Mouse (Mus musculus): ENCODE measurements at regions not wholly inside any gene's neighbourhood (a gene's known extent, or its start where the extent isn't known, plus 50 kb on each side); places are given as distances from the start of the nearest gene placed in this dataset.

DNA sequence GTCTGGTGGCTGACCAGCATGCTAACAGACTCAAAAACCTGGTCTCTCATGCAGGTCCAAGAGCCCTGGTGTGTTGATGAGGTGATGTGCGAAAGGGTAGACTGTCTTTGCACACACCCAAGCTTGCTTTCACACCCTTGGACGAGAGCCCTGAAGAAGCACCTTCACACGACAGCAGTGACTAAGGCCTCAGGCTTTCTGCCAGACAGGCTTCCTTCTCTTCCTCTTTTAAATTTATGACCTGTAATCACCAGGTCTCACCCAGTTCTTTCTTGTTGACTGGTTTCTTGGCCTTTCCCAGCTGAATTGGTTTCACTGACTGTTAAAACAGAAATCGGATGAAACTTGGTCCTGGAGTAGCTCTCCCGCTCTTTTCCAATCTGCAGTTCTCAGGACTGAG lies 210.5 kb upstream of the Egln3 start:
- Histone ChIP-seq H3K9me3 (ENCODE audit: control insufficient read depth, low read length) (no peaks in the 10 kb centered on the region), H3K27me3 (ENCODE audit: control insufficient read depth, insufficient read depth, low read length) (no peaks in the 10 kb centered on the region), H3K27ac (no peak overlapping the region), H3K4me2 (ENCODE audit: low read depth) (no peak overlapping the region), H3K36me3 (replicated peaks; ENCODE audit: control insufficient read depth, insufficient read depth, low read depth) (no peaks in the 10 kb centered on the region), H3K4me1 (replicated peaks; ENCODE audit: control insufficient read depth in 2 of 2, insufficient read depth in 2 of 2, low read length in 1 of 2) (no peaks in the 10 kb centered on the region), H3K9ac (replicated peaks) (no peak overlapping the region), H3K4me3 (ENCODE audit: insufficient read depth in 1 of 2, low read depth in 2 of 2, low read length in 2 of 2) (no peak overlapping the region)
- TF ChIP-seq CTCF (IDR thresholded peaks at IDR 0.05; ENCODE audit: low read depth) (no peak), EP300 (IDR thresholded peaks at IDR 0.05; ENCODE audit: low read depth) (no peak)
- DNase-seq (ENCODE audit: low read depth in 3 of 3, low spot score in 3 of 3) (no peak), ATAC-seq (ENCODE audit: insufficient read depth) (no peak)
- WGBS (ENCODE audit: insufficient replicate concordance): 52% methylated on average over 5 of the region's 5 CpGs

DNA sequence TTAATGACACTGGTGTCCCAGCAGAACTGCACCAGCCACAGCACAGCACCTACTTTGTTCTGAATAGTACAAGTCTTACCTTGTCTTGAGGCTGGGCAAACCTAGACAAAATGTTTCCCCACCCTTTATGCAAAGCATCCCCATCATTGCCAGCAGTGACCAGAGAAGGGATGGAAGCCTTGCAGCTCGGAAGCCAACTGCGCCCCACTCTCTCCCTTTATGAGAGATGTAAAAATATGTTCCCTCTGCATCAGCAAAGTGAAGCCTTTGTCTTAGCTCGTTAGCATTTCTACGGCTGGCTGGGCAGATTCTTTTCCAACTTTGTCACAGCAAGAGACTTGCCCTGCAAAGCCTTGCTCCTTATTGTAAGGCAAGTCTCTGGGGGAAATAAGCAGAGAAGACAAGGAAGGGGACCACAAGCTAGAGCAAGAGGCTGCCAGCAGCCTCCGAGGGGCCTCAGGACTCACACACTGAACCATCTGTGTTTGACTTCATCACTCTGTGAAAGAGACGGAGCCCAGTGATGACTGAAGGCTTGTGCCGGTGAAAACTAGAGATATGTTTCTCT lies 206.5 kb upstream of the Egln3 start:
- WGBS (ENCODE audit: insufficient replicate concordance): 68% methylated on average over 7 of the region's 7 CpGs
- H3K27me3 ChIP-seq (ENCODE audit: control insufficient read depth, insufficient read depth, low read length): no peaks in the 10 kb centered on the region
- no peak for DNase-seq (ENCODE audit: low read depth in 3 of 3, low spot score in 3 of 3)
- H3K9ac ChIP-seq (replicated peaks): no peak overlapping the region
- ATAC-seq (ENCODE audit: insufficient read depth): no peak
- no peaks in the 10 kb centered on the region for H3K4me1 ChIP-seq (replicated peaks; ENCODE audit: control insufficient read depth in 2 of 2, insufficient read depth in 2 of 2, low read length in 1 of 2)
- H3K4me3 ChIP-seq (ENCODE audit: insufficient read depth in 1 of 2, low read depth in 2 of 2, low read length in 2 of 2): no peak overlapping the region
- TF ChIP-seq EP300 (IDR thresholded peaks at IDR 0.05; ENCODE audit: low read depth) (no peak), CTCF (IDR thresholded peaks at IDR 0.05; ENCODE audit: low read depth) (no peak)
- no peak overlapping the region for H3K27ac ChIP-seq
- H3K4me2 ChIP-seq (ENCODE audit: low read depth): no peak overlapping the region
- no peaks in the 10 kb centered on the region for H3K36me3 ChIP-seq (replicated peaks; ENCODE audit: control insufficient read depth, insufficient read depth, low read depth)
- H3K9me3 ChIP-seq (ENCODE audit: control insufficient read depth, low read length): no peaks in the 10 kb centered on the region

DNA sequence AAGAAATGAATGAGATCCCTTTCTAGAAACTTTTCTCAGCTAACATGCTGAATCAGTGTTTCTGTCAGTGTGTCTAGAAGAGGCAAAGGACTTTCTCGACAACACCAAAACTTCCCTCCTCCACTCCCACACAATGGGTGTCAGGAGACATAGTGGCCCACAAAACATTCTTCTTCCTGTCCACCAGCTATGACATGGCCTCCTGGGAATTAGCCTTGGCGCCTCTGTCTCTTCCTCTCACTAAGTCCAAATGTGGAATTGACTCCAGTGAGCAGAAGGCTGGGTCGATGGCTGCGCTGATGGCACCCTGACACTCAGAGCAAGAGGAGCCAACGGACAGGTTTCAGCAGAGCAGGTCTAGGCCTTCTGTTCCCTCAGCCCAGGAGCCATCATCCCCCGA lies 205.2 kb upstream of the Egln3 start:
- Histone ChIP-seq H3K9ac (replicated peaks) (no peak overlapping the region), H3K27ac (no peak overlapping the region), H3K36me3 (replicated peaks; ENCODE audit: control insufficient read depth, insufficient read depth, low read depth) (no peaks in the 10 kb centered on the region), H3K9me3 (ENCODE audit: control insufficient read depth, low read length) (no peaks in the 10 kb centered on the region), H3K4me1 (replicated peaks; ENCODE audit: control insufficient read depth in 2 of 2, insufficient read depth in 2 of 2, low read length in 1 of 2) (no peaks in the 10 kb centered on the region), H3K4me3 (ENCODE audit: insufficient read depth in 1 of 2, low read depth in 2 of 2, low read length in 2 of 2) (no peak overlapping the region), H3K27me3 (ENCODE audit: control insufficient read depth, insufficient read depth, low read length) (no peaks in the 10 kb centered on the region), H3K4me2 (ENCODE audit: low read depth) (no peak overlapping the region)
- WGBS (ENCODE audit: insufficient replicate concordance): 57% methylated on average over 6 of the region's 6 CpGs
- DNase-seq (ENCODE audit: low read depth in 3 of 3, low spot score in 3 of 3): no peak
- no peak for ATAC-seq (ENCODE audit: insufficient read depth)
- no peak for TF ChIP-seq EP300 (IDR thresholded peaks at IDR 0.05; ENCODE audit: low read depth)
- no peak for TF ChIP-seq CTCF (IDR thresholded peaks at IDR 0.05; ENCODE audit: low read depth)

DNA sequence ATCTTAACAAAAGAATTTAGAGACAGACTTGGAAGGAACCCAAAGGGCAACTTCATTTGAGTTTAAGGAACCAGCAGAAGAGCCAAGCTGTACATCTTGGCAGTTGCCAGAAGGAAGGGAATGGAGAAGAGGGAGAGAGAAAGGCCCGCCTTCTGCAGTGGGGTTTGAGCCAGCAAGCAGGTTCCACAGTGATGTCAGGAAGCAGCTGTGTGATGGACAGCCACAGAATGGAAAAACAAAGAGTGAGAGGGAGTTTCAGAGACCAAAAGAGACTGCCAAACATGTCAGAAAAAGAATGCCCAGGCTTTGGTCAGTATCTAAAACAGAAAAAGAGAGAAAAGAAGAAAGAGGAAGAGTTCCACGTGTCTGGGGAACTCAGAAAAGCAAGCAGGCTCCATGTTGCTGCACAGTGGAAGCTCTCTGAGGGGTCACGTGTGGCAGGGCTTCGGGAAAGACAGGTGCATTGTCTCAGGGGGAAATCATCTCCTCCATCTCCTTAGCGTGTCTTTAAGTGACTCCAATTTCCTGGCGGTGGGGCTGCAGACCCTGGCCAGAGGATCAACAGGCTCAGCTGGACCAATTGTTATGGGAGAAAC lies 203.7 kb upstream of the Egln3 start:
- DNase-seq (ENCODE audit: low read depth in 3 of 3, low spot score in 3 of 3) (no peak), ATAC-seq (ENCODE audit: insufficient read depth) (no peak)
- 35% methylated on average over 6 of the region's 6 CpGs for WGBS (ENCODE audit: insufficient replicate concordance)
- Histone ChIP-seq H3K27ac (no peak overlapping the region), H3K4me1 (replicated peaks; ENCODE audit: control insufficient read depth in 2 of 2, insufficient read depth in 2 of 2, low read length in 1 of 2) (no peaks in the 10 kb centered on the region), H3K36me3 (replicated peaks; ENCODE audit: control insufficient read depth, insufficient read depth, low read depth) (no peaks in the 10 kb centered on the region), H3K4me3 (ENCODE audit: insufficient read depth in 1 of 2, low read depth in 2 of 2, low read length in 2 of 2) (no peak overlapping the region), H3K27me3 (ENCODE audit: control insufficient read depth, insufficient read depth, low read length) (no peaks in the 10 kb centered on the region), H3K9ac (replicated peaks) (no peak overlapping the region), H3K9me3 (ENCODE audit: control insufficient read depth, low read length) (no peaks in the 10 kb centered on the region), H3K4me2 (ENCODE audit: low read depth) (no peak overlapping the region)
- TF ChIP-seq CTCF (IDR thresholded peaks at IDR 0.05; ENCODE audit: low read depth) (no peak), EP300 (IDR thresholded peaks at IDR 0.05; ENCODE audit: low read depth) (no peak)

DNA sequence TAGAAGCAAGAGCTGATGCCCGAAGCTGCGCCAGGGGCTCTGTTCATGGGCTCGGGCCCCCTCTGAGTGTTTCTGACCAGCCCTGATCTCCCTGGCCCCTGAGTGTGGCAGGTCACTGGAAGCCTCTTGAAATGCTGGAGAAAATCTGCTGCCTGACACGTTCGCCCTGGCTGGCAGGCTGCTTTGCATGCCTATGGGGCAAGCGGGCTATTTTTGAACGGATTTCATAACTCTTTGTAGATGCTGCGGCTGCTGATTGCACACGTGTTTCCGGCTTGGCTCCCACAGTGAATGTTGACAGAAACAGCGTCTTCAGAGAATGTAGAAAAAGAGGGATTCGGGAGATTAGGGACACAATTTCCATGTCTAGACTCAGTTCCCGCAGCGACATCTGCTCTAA lies 201.4 kb upstream of the Egln3 start:
- H3K36me3 ChIP-seq (replicated peaks; ENCODE audit: control insufficient read depth, insufficient read depth, low read depth): no peaks in the 10 kb centered on the region
- DNase-seq (ENCODE audit: low read depth in 3 of 3, low spot score in 3 of 3) (peak in 1 of 3 experiments; percentile 7), ATAC-seq (ENCODE audit: insufficient read depth) (no peak)
- H3K4me1 ChIP-seq (replicated peaks; ENCODE audit: control insufficient read depth in 2 of 2, insufficient read depth in 2 of 2, low read length in 1 of 2): no peaks in the 10 kb centered on the region
- no peak overlapping the region for H3K9ac ChIP-seq (replicated peaks)
- no peak overlapping the region for H3K4me3 ChIP-seq (ENCODE audit: insufficient read depth in 1 of 2, low read depth in 2 of 2, low read length in 2 of 2)
- no peaks in the 10 kb centered on the region for H3K27me3 ChIP-seq (ENCODE audit: control insufficient read depth, insufficient read depth, low read length)
- WGBS (ENCODE audit: insufficient replicate concordance): 47% methylated on average over 14 of the region's 14 CpGs
- TF ChIP-seq EP300 (IDR thresholded peaks at IDR 0.05; ENCODE audit: low read depth) (no peak), CTCF (IDR thresholded peaks at IDR 0.05; ENCODE audit: low read depth) (no peak)
- no peaks in the 10 kb centered on the region for H3K9me3 ChIP-seq (ENCODE audit: control insufficient read depth, low read length)
- H3K27ac ChIP-seq: no peak overlapping the region
- H3K4me2 ChIP-seq (ENCODE audit: low read depth): no peak overlapping the region
